Mouse (Mus musculus) liver, postnatal 0 days (tissue): ENCODE results near the gene Runx3.

Experiments used
- CTCF ChIP-seq: sonication (generic); IDR thresholded peaks from 2 replicates; pipeline ENCODE4 v1.5.1; 2016; ENCODE audit warnings: antibody characterized with exemption, low read depth
- EP300 ChIP-seq: IDR thresholded peaks from 2 replicates; pipeline ENCODE4 v1.6.1; 2016; ENCODE audit warnings: antibody characterized with exemption, low read depth, mild to moderate bottlenecking

- TF ChIP-seq CTCF: peak; percentile 89
- no peak for TF ChIP-seq EP300
Observed at GRCm38 (mm10) chr4:135219652-135220051, 99.2 kb downstream of the Runx3 start.
